Mouse (Mus musculus): ENCODE measurements around the gene Zfp652. TPM values are rescaled to one million over a fixed set of nuclear protein-coding genes. Genes with fewer than 3 reads are reported as not detected.
A peak's percentile ranks its signal among the peaks of the same experiment; 100 is the strongest.

The Zfp652 gene
- total and polyA plus RNA-seq, 2 experiments from 2014 or later = 12.6 to 25.3 TPM

- DNase-seq (ENCODE audit: low spot score) (no peak), ATAC-seq (ENCODE audit: low FRiP score) (no peak)
- Histone ChIP-seq H3K36me3 (ENCODE audit: insufficient read depth, low read length) (peaks cover 21% of the 10 kb centered on the region), H3K4me3 (ENCODE audit: low read depth, low read length) (no peak overlapping the region), H3K27me3 (ENCODE audit: insufficient read depth, low read length) (no peaks in the 10 kb centered on the region), H3K4me1 (ENCODE audit: insufficient read depth, low read length) (no peaks in the 10 kb centered on the region), H3K27ac (ENCODE audit: low read depth, low read length) (no peak overlapping the region), H3K9ac (replicated peaks; ENCODE audit: low read length, poor library complexity, severe bottlenecking) (no peak overlapping the region), H3K4me2 (ENCODE audit: low read depth, low read length, poor library complexity, severe bottlenecking) (no peak overlapping the region), H3K9me3 (ENCODE audit: low read length) (no peaks in the 10 kb centered on the region)
- no peak for TF ChIP-seq CTCF (IDR thresholded peaks at IDR 0.05)
- 75% methylated on average over 8 of the region's 8 CpGs for WGBS
These were observed 52.3 kb downstream of the Zfp652 start for GRCm38 (mm10) chr11:95764806-95765205.

- Histone ChIP-seq H3K9me3 (ENCODE audit: low read length) (no peaks in the 10 kb centered on the region), H3K4me3 (ENCODE audit: low read depth, low read length) (no peak overlapping the region), H3K4me2 (ENCODE audit: low read depth, low read length, poor library complexity, severe bottlenecking) (no peak overlapping the region), H3K27me3 (ENCODE audit: insufficient read depth, low read length) (no peaks in the 10 kb centered on the region), H3K9ac (replicated peaks; ENCODE audit: low read length, poor library complexity, severe bottlenecking) (no peak overlapping the region), H3K27ac (ENCODE audit: low read depth, low read length) (no peak overlapping the region), H3K36me3 (ENCODE audit: insufficient read depth, low read length) (peaks cover 21% of the 10 kb centered on the region), H3K4me1 (ENCODE audit: insufficient read depth, low read length) (no peaks in the 10 kb centered on the region)
- WGBS = 87% methylated on average over 10 of the region's 10 CpGs
- ATAC-seq (ENCODE audit: low FRiP score) (no peak), DNase-seq (ENCODE audit: low spot score) (no peak)
- TF ChIP-seq CTCF (IDR thresholded peaks at IDR 0.05) = no peak
These were observed 52.9 kb downstream of the Zfp652 start for GRCm38 (mm10) chr11:95765334-95765733.

GRCm38 (mm10) chr11:95768244-95768643 lies 55.8 kb downstream of the Zfp652 start:
- Histone ChIP-seq H3K36me3 (ENCODE audit: insufficient read depth, low read length) (peaks cover 22% of the 10 kb centered on the region), H3K9me3 (ENCODE audit: low read length) (no peaks in the 10 kb centered on the region), H3K4me3 (ENCODE audit: low read depth, low read length) (no peak overlapping the region), H3K4me1 (ENCODE audit: insufficient read depth, low read length) (no peaks in the 10 kb centered on the region), H3K4me2 (ENCODE audit: low read depth, low read length, poor library complexity, severe bottlenecking) (no peak overlapping the region), H3K27ac (ENCODE audit: low read depth, low read length) (no peak overlapping the region), H3K27me3 (ENCODE audit: insufficient read depth, low read length) (no peaks in the 10 kb centered on the region), H3K9ac (replicated peaks; ENCODE audit: low read length, poor library complexity, severe bottlenecking) (no peak overlapping the region)
- DNase-seq (ENCODE audit: low spot score) (no peak), ATAC-seq (ENCODE audit: low FRiP score) (no peak)
- no peak for TF ChIP-seq CTCF (IDR thresholded peaks at IDR 0.05)
- 90% methylated on average over 6 of the region's 6 CpGs for WGBS

GRCm38 (mm10) chr11:95769208-95769607 lies 56.7 kb downstream of the Zfp652 start:
- Histone ChIP-seq H3K27ac (ENCODE audit: low read depth, low read length) (no peak overlapping the region), H3K27me3 (ENCODE audit: insufficient read depth, low read length) (no peaks in the 10 kb centered on the region), H3K36me3 (ENCODE audit: insufficient read depth, low read length) (peaks cover 13% of the 10 kb centered on the region), H3K4me3 (ENCODE audit: low read depth, low read length) (no peak overlapping the region), H3K4me2 (ENCODE audit: low read depth, low read length, poor library complexity, severe bottlenecking) (no peak overlapping the region), H3K9me3 (ENCODE audit: low read length) (no peaks in the 10 kb centered on the region), H3K9ac (replicated peaks; ENCODE audit: low read length, poor library complexity, severe bottlenecking) (no peak overlapping the region), H3K4me1 (ENCODE audit: insufficient read depth, low read length) (no peaks in the 10 kb centered on the region)
- 89% methylated on average over 10 of the region's 10 CpGs for WGBS
- no peak for DNase-seq (ENCODE audit: low spot score)
- no peak for ATAC-seq (ENCODE audit: low FRiP score)
- TF ChIP-seq CTCF (IDR thresholded peaks at IDR 0.05) = no peak

GRCm38 (mm10) chr11:95770720-95771364 lies 58.4 kb downstream of the Zfp652 start:
- H3K9me3 ChIP-seq (ENCODE audit: low read length) = no peaks in the 10 kb centered on the region
- no peak overlapping the region for H3K27ac ChIP-seq (ENCODE audit: low read depth, low read length)
- H3K9ac ChIP-seq (replicated peaks; ENCODE audit: low read length, poor library complexity, severe bottlenecking) = no peak overlapping the region
- no peak overlapping the region for H3K4me3 ChIP-seq (ENCODE audit: low read depth, low read length)
- no peaks in the 10 kb centered on the region for H3K27me3 ChIP-seq (ENCODE audit: insufficient read depth, low read length)
- no peak for DNase-seq (ENCODE audit: low spot score)
- H3K36me3 ChIP-seq (ENCODE audit: insufficient read depth, low read length) = peaks cover 6% of the 10 kb centered on the region; the same call in 1 of the 2 replicates
- no peaks in the 10 kb centered on the region for H3K4me1 ChIP-seq (ENCODE audit: insufficient read depth, low read length)
- 64% methylated on average over 9 of the region's 9 CpGs for WGBS
- TF ChIP-seq CTCF (IDR thresholded peaks at IDR 0.05) = peak; percentile 58
- ATAC-seq (ENCODE audit: low FRiP score) = no peak
- H3K4me2 ChIP-seq (ENCODE audit: low read depth, low read length, poor library complexity, severe bottlenecking) = no peak overlapping the region

- Histone ChIP-seq H3K27ac (ENCODE audit: low read depth, low read length) (no peak overlapping the region), H3K4me3 (ENCODE audit: low read depth, low read length) (no peak overlapping the region), H3K4me2 (ENCODE audit: low read depth, low read length, poor library complexity, severe bottlenecking) (no peak overlapping the region), H3K27me3 (ENCODE audit: insufficient read depth, low read length) (no peaks in the 10 kb centered on the region), H3K9ac (replicated peaks; ENCODE audit: low read length, poor library complexity, severe bottlenecking) (no peak overlapping the region), H3K4me1 (ENCODE audit: insufficient read depth, low read length) (no peaks in the 10 kb centered on the region), H3K36me3 (ENCODE audit: insufficient read depth, low read length) (peaks cover 6% of the 10 kb centered on the region; the same call in 1 of the 2 replicates), H3K9me3 (ENCODE audit: low read length) (no peaks in the 10 kb centered on the region)
- 86% methylated on average over 8 of the region's 8 CpGs for WGBS
- DNase-seq (ENCODE audit: low spot score) = no peak
- no peak for TF ChIP-seq CTCF (IDR thresholded peaks at IDR 0.05)
- ATAC-seq (ENCODE audit: low FRiP score) = no peak
These were observed 59.2 kb downstream of the Zfp652 start for GRCm38 (mm10) chr11:95771665-95772064.

Data from midbrain, postnatal 0 days (tissue).